Mouse (Mus musculus) cerebellum, postnatal 4 days (tissue): ENCODE data around the gene Heg1.

Source experiments
- DNase-seq, 2 experiments: peaks; one replicate each; pipeline ENCODE4 v3.0.0; 2022; ENCODE audit warnings: low spot score in 2 of 2, mixed read lengths in 1 of 2

The Heg1 gene

GRCm38 (mm10) chr16:33684162-33684702 is at the start of gene Heg1:
Gene Heg1 (plus strand): TSS chr16:33684370.
- peak; percentile 38 to 72 for DNase-seq

DNA sequence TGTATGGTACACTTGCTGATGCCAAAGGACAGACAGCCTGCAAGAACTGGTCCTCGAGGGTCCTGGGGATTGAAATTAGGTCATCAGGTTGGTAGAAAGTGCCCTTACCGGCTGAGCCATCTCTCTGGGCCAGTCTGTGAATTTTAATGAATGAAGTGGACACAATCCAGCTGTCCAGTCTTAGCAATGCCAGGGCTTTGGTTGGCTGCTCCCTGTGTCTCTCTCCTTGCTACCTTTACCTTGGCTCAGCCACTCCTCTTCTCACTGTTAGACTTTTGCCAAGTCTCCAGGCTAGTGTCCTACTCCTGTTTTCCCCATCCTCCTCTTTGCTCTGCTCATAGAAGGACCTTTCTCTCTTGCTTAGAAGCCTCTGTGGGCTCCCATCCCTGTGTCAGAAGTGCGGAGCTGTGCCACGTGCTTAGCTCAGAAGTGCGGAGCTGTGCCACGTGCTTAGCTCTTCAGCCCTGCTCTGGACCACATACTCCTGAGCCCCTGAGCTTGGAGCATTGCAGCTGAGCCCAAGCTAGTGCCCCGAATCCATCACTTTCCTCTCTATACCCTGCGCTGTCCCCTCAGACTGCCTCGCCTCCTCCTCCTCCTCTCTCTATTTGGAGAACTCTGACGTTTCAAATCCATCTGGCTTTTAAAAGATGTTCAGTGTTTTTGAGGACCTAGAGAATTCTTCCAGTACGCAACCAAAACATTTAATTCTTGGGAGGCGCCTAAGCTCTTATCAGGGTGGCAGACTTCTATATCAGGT is 48.2 kb upstream of the Heg1 start:
- DNase-seq: no peak

- no peak for DNase-seq
These were observed 42.4 kb upstream of the Heg1 start for GRCm38 (mm10) chr16:33641779-33642178.

- no peak for DNase-seq
These were observed 31.1 kb upstream of the Heg1 start for GRCm38 (mm10) chr16:33653116-33653515.

DNA sequence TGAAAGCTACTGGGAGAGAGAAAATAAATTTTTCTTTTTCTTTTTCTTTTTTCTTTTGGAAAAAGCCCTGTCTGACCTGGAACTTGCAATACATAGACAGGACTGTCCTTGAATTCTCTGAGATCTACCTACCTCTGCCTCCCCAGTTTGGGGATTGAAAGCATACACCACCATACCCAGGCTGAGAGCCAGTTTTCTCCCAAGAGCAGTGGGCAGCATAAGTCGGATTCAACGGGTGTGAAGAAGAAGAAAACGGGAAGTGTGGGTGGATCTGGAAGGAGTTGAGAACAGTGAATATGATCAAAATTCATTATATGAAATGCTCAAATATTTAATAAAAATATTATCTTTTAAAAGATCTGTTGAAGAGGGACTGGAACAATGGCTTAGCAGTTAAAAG is 28.7 kb upstream of the Heg1 start:
- no peak for DNase-seq

DNA sequence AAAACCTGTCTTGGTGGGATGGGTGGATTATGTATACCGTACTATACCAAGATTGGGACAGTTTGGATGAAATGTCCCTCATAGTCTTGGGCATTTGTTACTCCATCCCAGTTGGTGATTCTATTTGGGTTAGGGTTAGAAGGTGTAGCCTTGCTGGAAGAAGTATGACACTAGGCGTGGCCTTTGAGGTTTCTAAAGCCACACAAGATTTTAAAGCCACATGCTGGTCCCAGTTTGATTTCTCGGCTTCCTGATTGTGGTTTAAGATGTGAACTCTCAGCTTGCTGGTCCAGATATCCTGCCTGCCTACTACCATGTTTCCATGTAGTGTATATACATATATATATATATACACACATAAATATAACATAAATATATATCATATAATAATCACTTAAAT is 27.0 kb upstream of the Heg1 start:
- no peak for DNase-seq

GRCm38 (mm10) chr16:33658121-33658520 is 26.0 kb upstream of the Heg1 start:
- no peak for DNase-seq

- DNase-seq: no peak
These were observed 24.6 kb upstream of the Heg1 start for GRCm38 (mm10) chr16:33659521-33659920.

DNA sequence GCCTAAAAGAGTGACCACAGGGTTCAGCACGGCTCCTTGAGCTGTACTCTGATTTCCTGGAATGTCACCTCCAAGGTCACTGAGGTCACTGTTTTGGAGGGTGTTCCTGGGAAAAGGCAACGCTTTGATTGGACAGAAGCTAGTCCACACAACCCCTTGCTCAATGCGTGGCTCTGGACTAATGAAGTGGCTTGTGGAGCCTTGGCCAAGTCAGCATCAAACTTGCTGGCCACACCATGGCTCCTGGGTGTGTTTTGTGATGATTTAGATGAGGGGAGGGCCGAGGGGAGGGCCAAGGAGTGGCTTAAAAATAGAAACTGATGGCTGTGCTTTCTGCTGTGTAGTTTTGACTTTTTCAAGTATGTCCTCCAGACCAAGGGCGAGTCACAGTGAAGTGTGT is 24.0 kb upstream of the Heg1 start:
- no peak for DNase-seq

DNA sequence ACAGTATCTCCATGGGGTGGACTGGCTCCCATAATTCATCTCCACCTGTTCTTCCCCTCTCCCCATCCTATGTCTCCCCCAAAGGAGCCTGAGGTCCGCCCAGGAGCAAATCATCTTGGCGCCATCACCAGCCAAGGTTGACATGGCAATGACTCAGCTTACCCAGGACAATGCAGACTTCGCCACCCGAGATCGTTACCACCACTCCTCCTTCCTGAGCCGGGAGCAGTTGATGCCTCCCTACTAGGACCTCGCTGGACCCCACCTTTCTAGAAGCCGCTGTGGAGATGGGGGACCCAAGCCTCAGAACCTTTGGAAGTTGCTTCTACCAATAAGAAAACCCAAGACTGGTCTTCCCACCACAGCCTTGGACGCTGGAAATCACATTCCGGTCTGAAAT is 21.3 kb upstream of the Heg1 start:
- no peak for DNase-seq

GRCm38 (mm10) chr16:33666226-33666625 is 17.9 kb upstream of the Heg1 start:
- DNase-seq: no peak

- no peak for DNase-seq
These were observed 17.1 kb upstream of the Heg1 start for GRCm38 (mm10) chr16:33666985-33667538.

- DNase-seq: no peak
These were observed 15.7 kb upstream of the Heg1 start for GRCm38 (mm10) chr16:33668448-33668847.

- no peak for DNase-seq
These were observed 15.1 kb upstream of the Heg1 start for GRCm38 (mm10) chr16:33669072-33669471.

DNA sequence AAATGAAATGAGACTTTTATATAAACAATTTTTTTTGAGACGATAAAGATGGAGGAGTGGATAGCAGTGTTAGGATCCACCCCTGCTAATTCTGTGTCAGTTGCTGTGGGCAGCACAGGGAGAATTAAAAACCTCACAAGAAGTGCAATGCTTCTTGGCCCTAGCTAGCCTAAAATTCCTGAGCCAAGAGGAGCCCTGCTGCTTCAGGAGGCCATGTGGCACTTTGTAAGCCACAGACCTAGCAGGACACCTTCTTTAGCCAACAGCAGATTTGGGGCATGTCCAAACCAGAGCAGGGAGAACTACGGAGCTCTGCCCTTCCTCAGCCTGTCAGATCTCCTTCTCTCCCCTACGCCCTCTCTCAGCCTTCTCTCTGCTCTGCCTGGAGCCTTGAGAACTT is 13.8 kb upstream of the Heg1 start:
- DNase-seq: peak in 1 of 2 experiments; percentile 54

DNA sequence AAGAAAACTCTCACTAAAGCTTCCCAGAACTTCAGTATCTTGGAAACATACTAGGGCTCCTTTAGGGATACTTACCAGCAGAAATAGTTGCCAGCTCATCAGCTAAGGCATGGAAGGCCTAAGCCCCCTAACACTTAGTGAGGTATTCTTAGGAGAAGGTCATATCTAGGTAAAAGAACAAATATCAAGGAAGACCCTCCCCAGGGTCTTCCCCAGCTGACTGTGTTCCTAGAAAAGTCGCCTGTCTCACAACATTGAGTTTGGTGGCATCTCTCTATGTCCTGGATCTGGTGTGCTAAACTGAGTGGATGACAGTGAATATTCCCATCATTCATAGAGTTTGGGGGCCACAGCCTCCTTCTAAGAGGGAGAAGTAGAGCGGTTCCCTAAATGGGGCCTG is 13.2 kb upstream of the Heg1 start:
- DNase-seq: no peak

GRCm38 (mm10) chr16:33672188-33672587 is 12.0 kb upstream of the Heg1 start:
- no peak for DNase-seq

GRCm38 (mm10) chr16:33672643-33673042 is 11.5 kb upstream of the Heg1 start:
- no peak for DNase-seq

- peak in 1 of 2 experiments; percentile 51 for DNase-seq
These were observed 10.6 kb upstream of the Heg1 start for GRCm38 (mm10) chr16:33673530-33674109.

GRCm38 (mm10) chr16:33675151-33675847 is 8.9 kb upstream of the Heg1 start:
- no peak for DNase-seq

GRCm38 (mm10) chr16:33675848-33676184 is 8.4 kb upstream of the Heg1 start:
- DNase-seq: no peak
